Mouse (Mus musculus) mammary gland, adult 2 months (tissue): ENCODE results near the gene Otulin. TPM values are rescaled to one million over a fixed set of nuclear protein-coding genes. Genes with fewer than 3 reads are reported as not detected.

Experiments
- polyA plus RNA-seq: library from polyadenylated mRNA; depleted of rRNA; stranded (reverse); fragments of >200 nt; gene quantifications from 2 replicates; pipeline ENCODE4 v1.2.3, GENCODE M21; 2012; ENCODE audit warnings: low replicate concordance; rRNA removed

Gene Otulin
- polyA plus RNA-seq: 26.8 and 28.4 TPM in 2 replicates

GRCm38 (mm10) chr15:27630601-27631383 lies at the start of gene Otulin:
Otulin (minus strand) TSS chr15:27630693.

Other genes with a start within 250 kb of the Otulin start
- gene Ank, start 164.0 kb downstream of the Otulin start, polyA plus RNA-seq: 51.8 and 106 TPM in 2 replicates
- gene Otulinl, start 50.9 kb upstream of the Otulin start, polyA plus RNA-seq: 7.6 and 10.7 TPM in 2 replicates